Mouse (Mus musculus): ENCODE measurements around the gene Gm136.
"Not testable (repeated sequence)": the region's sequence is repeated elsewhere in the genome, so short reads cannot be mapped to it uniquely, and the experiment has no call there.

The Gm136 gene

GRCm38 (mm10) chr4:34756163-34756562 lies at the start of gene Gm136:
Gene Gm136 (minus strand): TSS chr4:34756263.
- DNase-seq (ENCODE audit: low spot score in 2 of 2): no peak

DNA sequence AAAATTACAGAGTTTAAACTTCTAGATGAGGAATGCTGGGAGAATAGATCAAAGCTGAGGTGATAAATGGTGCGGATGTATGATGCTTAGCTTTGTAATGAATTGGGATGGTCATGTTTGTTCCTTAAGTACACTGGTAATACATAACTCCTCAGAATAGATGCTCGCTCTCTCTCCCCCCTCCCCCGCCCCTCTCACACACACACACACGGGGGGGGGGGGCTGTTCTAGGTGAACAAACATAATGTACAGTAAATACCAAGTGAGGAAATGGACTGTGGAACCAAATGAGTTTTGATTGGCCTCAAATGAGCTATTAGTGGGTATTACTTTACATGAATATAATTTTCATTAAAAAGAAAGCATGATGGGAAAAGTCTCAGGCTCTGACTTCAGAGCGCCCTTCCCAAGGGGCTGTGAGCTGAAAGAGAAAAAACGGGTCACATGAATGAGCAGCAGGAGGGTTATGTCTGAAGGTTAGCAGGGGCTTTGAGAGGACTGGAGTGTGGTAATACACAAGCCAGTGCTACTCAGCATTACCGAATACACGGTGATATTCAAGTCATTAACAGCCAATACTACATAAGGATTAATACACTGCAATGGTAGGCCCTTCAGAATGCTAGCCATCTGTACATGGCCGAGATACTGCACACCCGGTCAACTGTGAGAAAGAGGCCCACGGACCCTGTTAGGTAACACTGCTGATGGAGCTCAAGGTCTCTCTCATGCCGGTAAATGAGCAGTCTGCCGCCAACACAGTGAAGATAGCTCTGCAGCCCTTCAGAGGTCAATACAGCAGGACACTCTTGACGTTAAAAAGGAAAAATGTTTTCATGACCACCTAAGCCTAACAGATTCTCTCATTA lies 45.3 kb upstream of the Gm136 start:
- DNase-seq (ENCODE audit: low spot score in 2 of 2): no peak

DNA sequence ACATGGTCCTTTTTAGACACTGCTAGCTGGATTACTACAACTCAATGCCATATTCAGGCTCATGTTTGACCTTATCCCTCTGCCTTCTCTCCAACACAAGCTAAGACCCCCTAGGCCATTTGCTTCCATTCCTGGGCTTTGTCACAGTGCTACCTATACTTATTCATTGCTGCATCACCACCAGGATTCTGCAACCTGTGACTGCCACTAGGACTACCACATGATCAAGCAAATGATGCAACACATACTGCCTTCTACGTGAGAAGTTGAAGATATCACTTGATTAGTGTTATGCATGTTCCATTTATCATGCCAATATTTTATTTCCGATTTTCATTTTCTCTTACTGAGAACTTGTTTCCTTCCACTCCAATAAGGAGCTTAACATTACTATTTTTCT lies 41.9 kb upstream of the Gm136 start:
- no peak for DNase-seq (ENCODE audit: low spot score in 2 of 2)

DNA sequence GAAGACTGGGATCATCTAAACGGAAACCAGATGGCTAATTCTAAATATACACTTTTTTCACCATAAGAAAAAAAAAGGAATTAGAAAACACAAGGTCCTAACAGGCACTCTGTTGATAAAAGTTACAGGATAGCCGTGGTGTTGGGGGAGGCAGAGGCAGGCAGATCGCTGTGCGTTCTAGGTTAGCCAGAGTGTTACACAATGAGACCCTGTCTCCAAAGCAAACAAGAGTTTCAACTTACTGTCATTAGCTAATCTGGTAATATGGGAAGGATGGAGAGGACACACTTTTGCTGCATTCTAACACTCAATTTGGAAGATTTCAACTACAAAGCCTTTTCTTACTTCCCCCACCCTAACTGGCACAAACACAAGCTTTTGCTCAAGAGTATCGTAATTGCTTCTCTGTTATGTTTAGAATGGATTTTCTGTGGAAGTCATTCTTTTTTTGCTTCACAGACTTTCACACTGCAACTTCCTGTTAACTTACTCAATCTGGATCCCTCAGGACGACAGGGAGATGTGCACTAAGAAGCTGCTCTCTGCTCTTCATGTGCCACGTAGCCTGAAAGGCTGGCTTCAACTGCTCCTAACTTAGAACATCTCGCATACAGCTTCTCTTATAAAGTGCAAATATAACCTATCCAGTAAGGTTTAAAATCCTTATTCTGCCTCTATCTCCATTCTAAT lies 41.4 kb upstream of the Gm136 start:
- DNase-seq (ENCODE audit: low spot score in 2 of 2): no peak

DNA sequence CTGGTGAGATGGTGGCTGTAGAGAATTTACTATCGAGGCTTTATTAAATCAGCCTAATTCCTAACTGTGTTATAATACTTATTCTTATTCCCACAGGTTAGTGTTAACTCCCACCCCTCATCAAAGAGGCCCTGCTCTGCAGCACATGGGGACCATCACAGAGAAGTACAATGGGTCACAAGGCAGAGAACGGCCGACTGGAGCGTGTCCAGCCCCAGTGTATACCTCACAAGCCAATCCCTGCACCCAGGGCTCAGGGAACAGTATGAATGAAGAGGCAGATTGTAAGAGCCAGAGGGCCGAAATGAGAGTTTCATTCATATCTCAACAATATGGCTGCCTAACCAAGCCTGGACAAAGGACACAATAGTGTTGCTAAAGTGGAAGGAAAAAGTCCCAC lies 40.2 kb upstream of the Gm136 start:
- no peak for DNase-seq (ENCODE audit: low spot score in 2 of 2)

DNA sequence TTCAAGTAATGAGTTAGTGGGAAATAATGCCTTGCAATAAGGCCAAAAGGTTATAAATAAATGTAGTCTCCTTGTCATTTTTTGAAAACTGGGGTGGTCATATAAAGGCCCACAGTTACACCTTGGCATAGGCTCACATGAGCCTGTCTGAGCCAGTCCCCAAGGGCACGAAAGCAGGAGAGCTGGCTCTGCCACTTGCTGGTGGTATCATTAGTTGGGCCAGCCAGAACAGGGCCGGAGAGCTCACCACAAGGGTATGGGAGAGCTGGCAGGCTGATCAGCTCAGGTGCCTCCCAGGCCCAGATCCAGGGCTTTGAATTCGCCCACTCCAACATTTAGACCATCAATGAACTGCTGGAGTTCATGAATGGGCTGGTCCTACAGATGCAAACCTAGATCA lies 30.4 kb upstream of the Gm136 start:
- no peak for DNase-seq (ENCODE audit: low spot score in 2 of 2)

DNA sequence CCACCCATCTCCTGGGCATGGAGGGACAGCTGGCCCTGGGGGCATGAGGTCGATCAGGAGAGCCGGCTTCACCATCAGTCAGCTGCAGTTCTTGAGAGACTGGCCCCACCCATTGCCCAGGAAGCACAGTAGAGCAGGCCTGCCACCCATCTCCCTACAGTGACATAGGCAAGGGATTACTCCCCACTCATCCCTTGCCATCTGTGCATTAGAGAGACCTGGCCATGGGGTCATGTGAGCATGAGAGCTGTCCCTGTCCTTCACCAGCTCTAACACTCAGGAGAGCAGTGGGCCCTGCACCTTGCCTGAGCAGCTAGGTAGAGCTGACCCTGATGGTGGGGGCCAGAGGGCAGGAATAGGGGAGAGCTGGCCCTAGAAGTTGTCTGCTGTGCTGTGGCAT lies 29.6 kb upstream of the Gm136 start:
- no peak for DNase-seq (ENCODE audit: low spot score in 2 of 2)

DNA sequence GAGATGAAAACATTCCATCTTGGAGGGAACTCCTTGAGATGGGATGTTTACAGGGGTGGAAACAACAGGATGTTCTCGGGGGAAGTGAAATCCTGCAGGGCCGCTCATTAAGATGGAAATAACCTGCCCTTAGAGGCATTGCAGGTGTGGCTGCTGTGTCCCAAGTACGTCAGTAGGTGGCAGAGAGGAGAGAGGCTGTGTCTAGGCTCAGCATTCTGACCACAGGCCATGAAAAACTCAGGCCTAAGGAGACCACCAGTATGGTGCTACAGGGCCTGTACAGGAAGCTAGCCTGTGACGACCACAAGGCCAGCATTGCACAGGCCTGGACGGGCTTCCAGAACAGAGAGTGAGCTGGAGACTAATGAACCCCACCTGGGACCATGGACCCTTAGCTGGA lies 28.8 kb upstream of the Gm136 start:
- peak in 1 of 2 experiments; percentile 31 for DNase-seq (ENCODE audit: low spot score in 2 of 2)

DNA sequence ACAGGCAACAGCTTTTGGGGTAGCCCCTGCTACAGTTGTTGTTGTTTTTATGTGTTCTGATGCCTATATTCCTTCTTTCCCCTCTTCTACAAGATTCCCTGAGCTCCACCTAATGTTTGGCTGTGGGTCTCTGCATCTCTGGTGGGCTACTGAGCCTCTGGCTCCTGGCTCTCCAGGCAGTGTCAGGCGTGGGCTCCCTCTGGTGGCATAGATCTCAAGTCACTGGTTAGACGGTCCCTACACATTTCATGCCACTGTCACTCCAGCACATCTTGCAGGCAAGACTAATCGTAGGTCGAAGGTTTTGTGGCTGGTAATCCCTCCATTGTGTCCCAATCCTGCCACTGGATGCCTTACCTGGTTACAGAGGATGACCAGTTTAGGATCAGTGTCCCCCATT lies 26.7 kb upstream of the Gm136 start:
- DNase-seq (ENCODE audit: low spot score in 2 of 2): peak in 1 of 2 experiments; percentile 41

DNA sequence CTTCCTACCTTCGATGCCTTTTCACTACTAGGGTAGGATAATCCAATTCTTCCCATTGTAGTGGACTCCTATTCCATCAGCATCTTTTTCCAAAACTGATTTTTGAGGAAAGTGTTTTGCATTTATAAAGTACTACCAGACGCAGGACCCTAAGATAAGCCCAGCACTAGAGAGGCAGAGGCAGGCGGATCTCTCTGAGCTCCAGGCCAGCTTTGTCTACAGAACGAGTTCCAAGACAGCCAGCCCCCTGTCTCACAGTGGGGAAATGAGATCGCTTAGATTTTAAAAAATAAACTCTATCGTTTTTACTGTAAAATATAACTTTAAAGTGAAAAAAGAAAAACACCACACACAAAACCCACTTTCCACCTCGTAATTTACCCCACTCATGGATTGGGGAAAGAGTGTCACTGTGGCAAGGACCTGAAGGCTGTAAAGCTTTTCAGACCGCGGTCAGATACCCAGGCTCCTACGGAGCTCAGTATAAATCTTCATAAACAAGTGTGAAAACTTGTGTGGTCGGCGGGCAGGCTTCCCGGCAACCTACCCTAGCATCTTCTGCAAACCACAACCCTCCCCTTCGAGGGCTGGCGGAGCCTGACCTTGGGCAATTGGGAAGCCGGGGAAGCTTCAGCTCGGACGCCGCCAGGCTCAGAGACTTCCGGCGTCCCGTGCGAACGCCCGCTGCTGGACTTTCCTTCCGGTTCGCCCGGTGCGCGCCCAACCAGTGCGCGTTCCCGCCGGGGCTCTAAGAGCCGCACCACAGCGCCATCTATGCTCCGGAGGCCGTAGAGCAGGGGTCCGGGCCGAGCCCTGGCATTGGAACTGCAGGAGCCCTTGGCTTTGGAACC lies 21.8 kb upstream of the Gm136 start, which contains the start of gene Smim8:
Smim8 (minus strand) TSS at position 747 of the 851 bp plus-strand sequence.
- DNase-seq (ENCODE audit: low spot score in 2 of 2): peak; percentile 91 to 94

GRCm38 (mm10) chr4:34771652-34772371 lies 15.7 kb upstream of the Gm136 start:
- no peak for DNase-seq (ENCODE audit: low spot score in 2 of 2)

- no peak for DNase-seq (ENCODE audit: low spot score in 2 of 2)
Observed at GRCm38 (mm10) chr4:34749236-34749635, 6.8 kb downstream of the Gm136 start.

DNA sequence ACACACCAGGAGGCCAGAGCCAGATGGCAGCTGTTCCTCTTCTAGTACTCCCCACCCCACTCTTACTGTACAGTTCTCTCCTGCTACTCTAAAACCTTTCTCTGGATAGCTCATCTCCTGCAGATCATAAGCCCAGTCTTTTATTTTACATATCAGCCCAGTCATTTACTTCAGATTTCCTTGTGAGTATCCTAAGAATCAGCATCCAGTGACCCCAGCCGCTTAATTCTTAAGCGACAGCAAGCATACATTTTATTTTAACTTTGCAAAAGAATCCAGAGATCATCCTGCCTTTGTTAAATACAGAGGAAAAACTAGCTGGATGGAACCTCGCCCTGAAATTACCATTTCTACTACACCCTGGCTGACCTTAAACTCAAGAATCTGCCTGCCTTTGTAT lies 21.6 kb downstream of the Gm136 start:
- no peak for DNase-seq (ENCODE audit: low spot score in 2 of 2)

DNA sequence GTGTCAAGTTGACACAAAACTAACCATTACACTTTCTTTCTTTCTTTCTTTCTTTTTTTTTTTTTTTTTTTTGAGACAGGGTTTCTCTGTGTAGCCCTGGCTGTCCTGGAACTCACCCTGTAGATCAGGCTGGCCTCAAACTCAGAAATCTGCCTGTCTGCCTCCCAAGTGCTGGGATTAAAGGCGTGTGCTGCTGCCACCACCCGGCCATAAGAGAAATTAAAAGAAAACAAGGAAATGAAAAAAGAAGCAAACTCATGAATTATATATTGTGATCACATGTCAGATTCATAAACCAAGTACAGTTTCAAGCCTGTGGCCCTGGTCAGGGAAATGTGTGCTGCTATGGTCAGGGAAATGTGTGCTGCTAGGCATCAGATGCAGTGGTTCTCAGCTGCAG lies 22.6 kb downstream of the Gm136 start:
- DNase-seq (ENCODE audit: low spot score in 2 of 2): not testable (repeated sequence)

DNA sequence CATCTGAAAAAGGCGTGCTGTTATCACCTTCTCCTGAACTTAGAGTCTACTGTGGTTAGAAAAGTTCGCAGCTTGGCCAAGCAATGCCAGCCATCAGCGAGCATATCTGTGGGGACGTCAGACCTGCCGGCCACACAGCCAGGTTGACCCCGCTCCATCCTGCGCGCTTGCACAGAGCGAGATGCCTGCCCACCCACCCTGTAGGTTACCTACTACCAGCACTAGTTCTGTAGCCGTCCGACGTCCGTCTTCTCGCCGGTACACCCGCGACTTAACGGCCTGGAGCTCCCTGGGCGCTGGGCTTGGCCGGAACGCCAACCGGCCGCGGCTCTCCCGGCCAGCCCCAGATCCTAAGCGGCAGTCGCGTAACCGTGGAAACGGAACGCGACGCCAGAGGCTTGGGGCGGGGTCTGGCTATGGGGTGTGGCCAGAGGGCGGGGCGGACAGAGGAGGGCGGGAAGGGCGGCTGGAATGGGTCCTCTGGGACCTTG lies 26.2 kb downstream of the Gm136 start, which contains the start of gene Cfap206:
Cfap206 (minus strand) TSS at position 356 of the 491 bp plus-strand sequence.
- DNase-seq (ENCODE audit: low spot score in 2 of 2): peak; percentile 9 to 64

- DNase-seq (ENCODE audit: low spot score in 2 of 2): not testable (repeated sequence)
Observed at GRCm38 (mm10) chr4:34725710-34726109, 30.4 kb downstream of the Gm136 start.

DNA sequence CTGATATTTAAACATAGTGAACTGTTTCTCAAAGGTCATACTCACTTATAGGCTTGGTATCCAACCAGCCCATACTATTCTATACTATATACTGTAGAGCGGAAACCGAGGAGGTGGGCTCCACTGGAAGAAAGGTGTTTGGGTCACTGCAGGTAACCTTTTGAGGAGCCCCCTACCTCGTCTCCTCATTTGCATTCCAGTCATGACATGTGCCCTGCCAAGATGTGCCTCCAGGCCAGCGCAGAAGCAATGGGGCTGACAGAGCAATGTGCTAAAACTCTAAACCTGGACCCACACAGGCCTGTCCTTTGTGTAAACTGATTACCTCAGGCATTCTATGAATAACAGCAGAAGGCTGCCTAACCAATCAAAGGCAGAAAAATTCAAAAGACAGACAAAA lies 31.8 kb downstream of the Gm136 start:
- DNase-seq (ENCODE audit: low spot score in 2 of 2): no peak

- DNase-seq (ENCODE audit: low spot score in 2 of 2): no peak
Observed at GRCm38 (mm10) chr4:34723186-34723585, 32.9 kb downstream of the Gm136 start.

GRCm38 (mm10) chr4:34720127-34720895 lies 35.8 kb downstream of the Gm136 start:
- DNase-seq (ENCODE audit: low spot score in 2 of 2): no peak

GRCm38 (mm10) chr4:34719421-34719820 lies 36.6 kb downstream of the Gm136 start:
- no peak for DNase-seq (ENCODE audit: low spot score in 2 of 2)
